Mouse (Mus musculus) heart, embryonic 14.5 days (tissue): Measurements from ENCODE around the gene 4931409K22Rik. TPM values are rescaled to one million over a fixed set of nuclear protein-coding genes. Genes with fewer than 3 reads are reported as not detected.

Experiments
- ATAC-seq: fragments of 200-750 bp; cut with Nextera tagmentation; 2 replicates; pipeline ENCODE4 v1.8.0; 2017; ENCODE audit warnings: low read depth, moderate TSS enrichment; ENCODE audit not compliant: insufficient number of reproducible peaks, insufficient read depth, low FRiP score
- H3K27ac ChIP-seq, 2 experiments: fragments of 200-500 bp in 1 of 2; fragments of 300-500 bp in 1 of 2; sonication (generic) in 1 of 2; replicated peaks in 1 of 2; 2 replicates each; pipeline ENCODE4 v1.5.1; 2012 to 2014; ENCODE audit warnings: low read depth in 2 of 2, low read length in 2 of 2, control low read depth in 1 of 2, mild to moderate bottlenecking in 1 of 2, mixed read lengths in 1 of 2; ENCODE audit not compliant: control insufficient read depth in 1 of 2, insufficient read depth in 1 of 2
- H3K27me3 ChIP-seq: fragments of 300-500 bp; sonication (generic); 2 replicates; pipeline ENCODE4 v1.6.1; 2014; ENCODE audit warnings: mild to moderate bottlenecking, low read length, control low read depth; ENCODE audit not compliant: control insufficient read depth, insufficient read depth
- H3K36me3 ChIP-seq: fragments of 300-500 bp; sonication (generic); 2 replicates; pipeline ENCODE4 v1.6.1; 2014; ENCODE audit warnings: mild to moderate bottlenecking, control low read depth, low read length, mixed read lengths; ENCODE audit not compliant: control insufficient read depth, insufficient read depth
- H3K4me1 ChIP-seq, 2 experiments: fragments of 200-500 bp in 1 of 2; fragments of 300-500 bp in 1 of 2; sonication (generic) in 1 of 2; 2 replicates each; pipeline ENCODE4 v1.6.1; 2012 to 2014; ENCODE audit warnings: low read length in 2 of 2, control low read depth in 1 of 2, mixed read lengths in 1 of 2; ENCODE audit not compliant: control insufficient read depth in 2 of 2, insufficient read depth in 2 of 2
- H3K4me2 ChIP-seq: fragments of 300-500 bp; sonication (generic); 2 replicates; pipeline ENCODE4 v1.6.1; 2014; ENCODE audit warnings: mild to moderate bottlenecking, low read length
- H3K4me3 ChIP-seq, 2 experiments: fragments of 200-500 bp in 1 of 2; fragments of 300-500 bp in 1 of 2; sonication (generic) in 1 of 2; 2 replicates each; pipeline ENCODE4 v1.5.1; 2012 to 2014; ENCODE audit warnings: low read length in 2 of 2, mild to moderate bottlenecking in 2 of 2, control low read depth in 1 of 2, low read depth in 1 of 2, moderate library complexity in 1 of 2; ENCODE audit not compliant: control insufficient read depth in 1 of 2, insufficient read depth in 1 of 2
- H3K9ac ChIP-seq: fragments of 300-500 bp; sonication (generic); 2 replicates; pipeline ENCODE4 v1.6.1; 2014; ENCODE audit warnings: mild to moderate bottlenecking, low read length
- H3K9me3 ChIP-seq: fragments of 300-500 bp; sonication (generic); 2 replicates; pipeline ENCODE4 v1.6.1; 2016; ENCODE audit warnings: low read length, control low read depth; ENCODE audit not compliant: control insufficient read depth
- WGBS: fragments of 180-500 bp; shearing (Covaris S2); extraction: QIAGEN DNeasy Blood & Tissue Kit; methylation state at CpG from one replicate; pipeline ENCODE4 v1.1.7; 2014; 5-methylcytosine and 5-hydroxymethylcytosine counted together
- polyA plus RNA-seq: library from polyadenylated mRNA; unstranded; fragments of >200 nt; fragmentation: Nextera tagmentation; extraction: Ambion mirVana; gene quantifications from 2 replicates; pipeline ENCODE4 v1.2.1, GENCODE M21; 2014

Gene 4931409K22Rik
- polyA plus RNA-seq, 1 experiment from 2014 or later, result not detected

- whole genome bisulfite sequencing, result 4% methylated on average over 34 of the region's 34 CpGs
- Histone ChIP-seq H3K4me2 (peak overlapping the region; percentile 78), H3K36me3 (no peaks in the 10 kb centered on the region), H3K4me3 (peak overlapping the region; percentile 29 to 42; a peak in 3 of 4 replicates), H3K27me3 (peaks cover 91% of the 10 kb centered on the region), H3K27ac (no peak overlapping the region), H3K9me3 (no peaks in the 10 kb centered on the region), H3K4me1 (peaks cover 2 to 12% of the 10 kb centered on the region in 2 experiments; a peak in 3 of 4 replicates), H3K9ac (peak overlapping the region; percentile 48; the same call in 1 of the 2 replicates)
- no peak for ATAC-seq
These were observed 31.0 kb downstream of the 4931409K22Rik start for GRCm38 (mm10) chr5:24525360-24526189.

DNA sequence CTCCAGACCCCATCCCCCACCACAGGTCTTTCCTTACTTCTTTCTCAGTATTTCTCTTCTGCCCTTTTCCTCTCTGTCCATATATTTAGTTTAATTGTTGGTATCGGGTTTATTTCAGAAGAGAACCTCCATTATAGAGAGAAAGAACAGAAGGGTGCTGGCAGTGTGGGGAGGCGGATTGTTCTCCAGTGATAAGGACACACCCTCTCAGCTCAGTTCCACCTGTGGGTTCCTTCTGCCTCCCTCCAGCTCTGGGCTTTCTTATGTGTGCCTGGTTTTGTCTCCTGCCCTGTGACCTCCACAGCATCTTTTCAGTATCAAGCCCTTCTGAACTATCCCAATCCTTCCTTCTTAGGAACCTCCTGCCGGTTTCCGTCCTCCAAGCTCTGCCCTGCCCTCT lies 32.1 kb downstream of the 4931409K22Rik start:
- ATAC-seq, result no peak
- Histone ChIP-seq H3K9me3 (no peaks in the 10 kb centered on the region), H3K4me3 (no peak overlapping the region), H3K9ac (no peak overlapping the region), H3K4me2 (no peak overlapping the region), H3K27me3 (peaks cover 86% of the 10 kb centered on the region), H3K27ac (no peak overlapping the region), H3K36me3 (no peaks in the 10 kb centered on the region), H3K4me1 (peaks cover 2 to 12% of the 10 kb centered on the region in 2 experiments; a peak in 3 of 4 replicates)
- WGBS, result 17% methylated on average over 4 of the region's 4 CpGs

DNA sequence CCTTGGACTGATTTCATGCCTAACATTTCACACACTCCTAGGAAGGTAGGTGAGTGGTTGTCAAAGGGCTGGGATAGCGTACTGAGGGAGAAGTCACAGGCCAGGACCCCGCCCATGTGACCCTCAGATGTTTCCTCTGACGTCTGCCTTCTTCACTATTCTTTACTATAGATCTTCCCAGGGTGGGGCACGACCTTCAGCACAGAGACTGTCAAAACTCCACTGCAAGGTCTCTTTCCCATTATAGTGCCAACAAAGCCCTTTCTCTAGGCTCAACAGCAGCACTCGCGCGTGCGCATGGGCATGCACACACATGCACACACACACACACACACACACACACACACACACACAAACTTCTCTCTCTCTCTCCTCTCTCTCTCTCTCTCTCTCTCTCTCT lies 32.8 kb downstream of the 4931409K22Rik start:
- ATAC-seq, result no peak
- Histone ChIP-seq H3K27ac (no peak overlapping the region), H3K9ac (no peak overlapping the region), H3K4me1 (peaks cover 2 to 12% of the 10 kb centered on the region in 2 experiments; a peak in 3 of 4 replicates), H3K4me2 (no peak overlapping the region), H3K36me3 (no peaks in the 10 kb centered on the region), H3K27me3 (peaks cover 79% of the 10 kb centered on the region), H3K9me3 (no peaks in the 10 kb centered on the region), H3K4me3 (no peak overlapping the region)
- 57% methylated on average over 8 of the region's 8 CpGs for WGBS

- Histone ChIP-seq H3K27me3 (peaks cover 58% of the 10 kb centered on the region), H3K9ac (no peak overlapping the region), H3K36me3 (no peaks in the 10 kb centered on the region), H3K9me3 (no peaks in the 10 kb centered on the region), H3K4me1 (peaks cover 0 to 4% of the 10 kb centered on the region in 2 experiments; a peak in 3 of 4 replicates), H3K4me3 (no peak overlapping the region), H3K4me2 (no peak overlapping the region), H3K27ac (no peak overlapping the region)
- whole genome bisulfite sequencing, result 68% methylated on average over 8 of the region's 8 CpGs
- ATAC-seq, result no peak
These were observed 35.2 kb downstream of the 4931409K22Rik start for GRCm38 (mm10) chr5:24521366-24521765.

DNA sequence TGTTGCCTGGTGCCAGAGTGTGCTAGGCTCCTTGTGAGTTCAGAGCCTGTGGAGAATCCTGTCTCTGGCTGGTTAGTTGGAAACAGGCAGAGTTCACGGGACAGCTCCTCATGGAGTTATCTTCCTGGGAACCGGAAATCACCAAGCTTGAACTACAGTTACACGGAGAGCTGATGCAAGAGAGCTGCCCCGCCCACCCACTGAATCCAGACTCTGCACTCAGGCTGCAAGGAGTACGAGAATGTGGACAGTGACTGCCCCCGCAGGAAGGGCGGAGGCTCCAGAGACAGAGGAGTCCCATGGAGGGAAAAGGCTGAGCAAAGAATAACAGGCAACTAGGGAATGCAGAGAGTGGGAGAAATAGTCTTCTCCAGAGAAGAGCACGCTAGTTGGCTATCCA lies 44.3 kb downstream of the 4931409K22Rik start:
- Histone ChIP-seq H3K36me3 (no peaks in the 10 kb centered on the region), H3K9me3 (no peaks in the 10 kb centered on the region), H3K27ac (no peak overlapping the region), H3K27me3 (peaks cover 5% of the 10 kb centered on the region; the same call in 1 of the 2 replicates), H3K4me3 (no peak overlapping the region), H3K4me2 (no peak overlapping the region), H3K9ac (no peak overlapping the region), H3K4me1 (peaks cover 0 to 2% of the 10 kb centered on the region in 2 experiments; a peak in 1 of 4 replicates)
- ATAC-seq, result 0 out of 2 replicates have a peak, but pooled peaks have one; percentile 35
- 29% methylated on average over 8 of the region's 8 CpGs for WGBS

DNA sequence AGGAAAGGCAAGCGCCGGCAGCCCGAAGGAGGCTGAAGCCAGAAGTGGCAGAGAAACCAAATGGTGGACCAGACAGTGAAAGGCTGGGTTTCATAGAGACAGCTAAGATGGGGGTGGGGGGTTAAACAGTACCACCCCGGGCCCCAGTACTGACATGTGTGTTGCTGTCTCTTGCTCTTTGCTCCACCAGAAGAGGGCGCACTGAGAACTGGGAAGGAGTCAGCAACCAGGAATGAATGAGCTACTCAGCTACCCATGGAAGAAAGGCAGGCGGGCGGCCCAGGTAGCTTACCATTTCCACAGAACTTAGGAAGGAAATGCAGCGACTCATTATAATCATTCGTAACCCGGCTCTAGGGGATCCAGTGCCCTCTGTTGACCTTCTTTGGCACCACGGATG lies 46.0 kb downstream of the 4931409K22Rik start:
- Histone ChIP-seq H3K9ac (no peak overlapping the region), H3K27me3 (peaks cover 4% of the 10 kb centered on the region; the same call in 1 of the 2 replicates), H3K4me3 (no peak overlapping the region), H3K4me1 (peaks cover 0 to 2% of the 10 kb centered on the region in 2 experiments; a peak in 1 of 4 replicates), H3K27ac (no peak overlapping the region), H3K9me3 (no peaks in the 10 kb centered on the region), H3K36me3 (no peaks in the 10 kb centered on the region), H3K4me2 (no peak overlapping the region)
- 52% methylated on average over 11 of the region's 11 CpGs for WGBS
- no peak for ATAC-seq

- Histone ChIP-seq H3K27me3 (peaks cover 19% of the 10 kb centered on the region; the same call in 1 of the 2 replicates), H3K36me3 (no peaks in the 10 kb centered on the region), H3K9me3 (no peaks in the 10 kb centered on the region), H3K27ac (no peak overlapping the region), H3K4me2 (no peak overlapping the region), H3K4me3 (no peak overlapping the region), H3K4me1 (peaks cover 0 to 2% of the 10 kb centered on the region in 2 experiments; a peak in 1 of 4 replicates), H3K9ac (no peak overlapping the region)
- WGBS, result 86% methylated on average over 7 of the region's 7 CpGs
- ATAC-seq, result no peak
These were observed 48.2 kb downstream of the 4931409K22Rik start for GRCm38 (mm10) chr5:24508406-24508805.
